Mouse (Mus musculus) C2C12 (cell line): ENCODE measurements around the gene Zdhhc13.

Experiments used
- CTCF ChIP-seq: IDR thresholded peaks from one replicate; pipeline ENCODE4 v1.5.1; 2011; ENCODE audit not compliant: control insufficient read depth, insufficient read depth, insufficient read length
- MYOG ChIP-seq: IDR thresholded peaks from one replicate; pipeline ENCODE4 v1.6.1; 2011; ENCODE audit not compliant: control insufficient read depth, insufficient read length; ENCODE audit errors: extremely low read depth
- USF1 ChIP-seq: IDR thresholded peaks from one replicate; pipeline ENCODE4 v1.6.1; 2011; ENCODE audit warnings: low read depth, mild to moderate bottlenecking, control low read depth, moderate library complexity

GRCm38 (mm10) chr7:48782432-48782831, 6.4 kb upstream of the Zdhhc13 start:
- TF ChIP-seq USF1 (no peak), CTCF (no peak), MYOG (no peak)
